Mouse (Mus musculus) kidney, adult 11 months (tissue): Measurements from ENCODE around the gene Slc7a11.
A peak's percentile ranks its signal among the peaks of the same experiment; 100 is the strongest.

ENCODE experiments used
- DNase-seq: peaks from one replicate; pipeline ENCODE4 v3.0.0; 2022

The Slc7a11 gene

GRCm38 (mm10) chr3:50388786-50389185 lies 54.6 kb downstream of the Slc7a11 start:
- no peak for DNase-seq

GRCm38 (mm10) chr3:50388288-50388687 lies 55.1 kb downstream of the Slc7a11 start:
- DNase-seq, result no peak

- no peak for DNase-seq
These were observed 56.1 kb downstream of the Slc7a11 start for GRCm38 (mm10) chr3:50387280-50387679.

DNA sequence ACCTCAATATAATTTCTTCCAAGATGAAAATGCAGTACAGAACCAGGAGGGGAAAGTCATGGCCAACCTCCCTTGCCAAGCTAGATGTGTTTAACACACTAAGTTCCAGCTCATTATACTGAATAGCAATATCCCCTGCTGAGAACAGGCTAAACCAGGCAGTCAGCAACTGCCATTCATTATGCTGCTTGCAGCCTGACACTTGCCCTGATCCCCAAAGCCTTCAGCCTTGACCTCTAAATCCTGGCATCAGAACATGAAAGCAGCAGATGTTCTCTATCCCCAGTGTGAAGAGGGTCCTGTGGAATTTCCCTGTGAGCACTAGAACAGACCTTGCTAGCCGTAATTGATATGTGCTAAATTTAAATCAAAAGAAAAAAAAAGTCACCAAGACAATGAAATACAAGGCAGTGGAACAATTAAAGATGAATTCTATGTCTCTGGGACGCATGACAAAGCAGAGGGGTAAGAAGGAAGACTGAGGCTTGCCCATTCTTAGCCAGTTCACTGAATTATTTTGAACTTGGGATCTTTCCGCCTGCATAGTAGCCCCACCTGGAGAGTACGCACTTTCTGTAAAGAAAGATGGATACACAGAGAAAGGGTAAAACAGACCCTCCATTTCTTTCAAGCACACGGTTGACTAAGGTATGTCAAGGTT lies 56.7 kb downstream of the Slc7a11 start:
- DNase-seq, result no peak

DNA sequence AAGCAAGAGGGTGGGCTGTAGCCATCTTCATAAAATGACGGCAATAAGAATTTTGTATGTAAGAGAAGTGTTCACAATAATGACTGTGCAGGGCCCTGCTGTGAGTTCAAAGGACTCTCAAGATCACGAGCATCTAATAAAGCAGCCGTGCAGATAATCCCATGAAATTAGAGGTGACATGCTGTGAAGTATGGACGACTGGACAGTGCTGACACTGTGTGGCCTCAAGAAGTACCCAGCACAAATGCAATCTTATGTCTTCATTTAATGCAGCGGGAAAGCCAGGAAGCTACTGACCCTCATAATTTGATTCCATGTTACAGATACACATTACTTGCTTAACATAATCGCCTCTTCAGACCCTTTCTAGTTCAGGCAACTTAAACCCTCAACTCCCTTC lies 57.3 kb downstream of the Slc7a11 start:
- no peak for DNase-seq

DNA sequence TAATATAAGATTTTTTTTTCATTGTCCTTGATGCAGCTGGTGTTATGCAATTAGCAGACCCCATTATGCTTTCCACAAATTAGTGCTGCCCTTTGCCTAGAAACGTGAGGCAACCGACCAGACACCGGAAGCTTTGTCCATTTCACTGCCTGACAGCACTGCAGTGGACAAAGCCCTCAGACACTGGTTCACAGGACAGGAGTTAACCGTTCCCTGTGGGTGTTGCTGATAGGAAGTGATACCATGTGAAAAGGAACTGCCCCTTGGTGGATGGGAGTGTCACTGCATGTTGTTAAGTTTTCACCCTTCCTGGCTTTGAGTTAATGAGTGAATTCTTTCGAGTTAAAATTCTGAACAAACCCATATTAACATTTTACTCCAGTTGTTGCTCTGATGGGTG lies 60.7 kb downstream of the Slc7a11 start:
- DNase-seq, result no peak

- no peak for DNase-seq
These were observed 61.3 kb downstream of the Slc7a11 start for GRCm38 (mm10) chr3:50381861-50382693.

DNA sequence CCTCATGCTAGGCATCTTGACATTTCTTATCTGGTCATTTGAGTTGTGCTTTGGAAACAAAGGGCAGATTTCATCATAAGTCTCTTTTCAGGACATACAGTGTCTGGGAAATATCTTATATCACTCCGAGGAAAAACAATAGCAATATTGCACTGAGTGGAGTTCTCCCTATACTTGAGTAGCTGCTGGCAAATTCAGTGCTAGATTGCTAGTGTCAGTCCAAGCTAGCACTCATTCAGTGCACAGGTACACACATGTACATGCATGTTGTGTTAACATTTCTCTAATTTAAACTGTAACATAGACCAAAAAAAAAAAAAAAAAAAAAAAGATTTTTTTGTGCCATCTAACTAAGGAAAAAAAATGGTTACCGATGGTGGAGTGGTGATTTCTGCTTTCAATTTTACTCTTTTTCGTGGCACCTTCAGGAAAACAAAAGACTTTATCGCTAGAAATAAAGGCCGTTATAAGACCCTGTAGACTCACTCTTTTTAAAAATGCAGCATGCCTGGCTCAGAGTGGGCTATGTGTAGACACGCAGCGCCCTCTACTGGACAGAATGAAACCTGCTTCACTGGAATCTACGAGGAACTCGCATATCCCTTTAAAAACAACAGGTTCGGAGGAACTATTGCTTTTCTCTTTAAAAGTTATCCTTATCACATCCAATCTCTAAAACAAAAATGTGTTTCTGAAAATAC lies 62.1 kb downstream of the Slc7a11 start:
- DNase-seq, result peak; percentile 52

GRCm38 (mm10) chr3:50379942-50380341 lies 63.5 kb downstream of the Slc7a11 start:
- no peak for DNase-seq

- no peak for DNase-seq
These were observed 67.9 kb downstream of the Slc7a11 start for GRCm38 (mm10) chr3:50375477-50375876.

GRCm38 (mm10) chr3:50369791-50370190 lies 73.6 kb downstream of the Slc7a11 start:
- DNase-seq, result no peak

DNA sequence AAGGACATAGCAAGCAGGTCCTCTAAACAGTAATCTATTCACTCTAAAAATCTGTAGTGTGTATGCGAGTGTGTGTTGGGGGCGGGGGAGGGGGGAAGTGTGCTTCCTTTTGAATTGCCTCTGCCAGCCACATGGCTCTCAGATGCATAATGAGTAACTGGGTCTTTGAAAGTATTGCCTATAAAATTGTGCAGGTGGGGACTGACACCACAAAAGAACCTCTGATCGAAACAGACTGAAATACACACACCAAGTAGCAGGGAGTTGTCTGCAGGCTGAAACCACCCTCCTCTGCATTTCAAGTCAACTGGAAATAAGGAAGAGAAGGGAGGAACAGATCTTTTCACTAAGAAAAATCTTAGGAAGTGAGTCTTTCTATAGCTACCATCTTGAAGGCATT lies 76.2 kb downstream of the Slc7a11 start:
- DNase-seq, result no peak

GRCm38 (mm10) chr3:50363659-50364058 lies 79.8 kb downstream of the Slc7a11 start:
- no peak for DNase-seq

GRCm38 (mm10) chr3:50347081-50347480 lies 96.3 kb downstream of the Slc7a11 start:
- DNase-seq, result no peak

DNA sequence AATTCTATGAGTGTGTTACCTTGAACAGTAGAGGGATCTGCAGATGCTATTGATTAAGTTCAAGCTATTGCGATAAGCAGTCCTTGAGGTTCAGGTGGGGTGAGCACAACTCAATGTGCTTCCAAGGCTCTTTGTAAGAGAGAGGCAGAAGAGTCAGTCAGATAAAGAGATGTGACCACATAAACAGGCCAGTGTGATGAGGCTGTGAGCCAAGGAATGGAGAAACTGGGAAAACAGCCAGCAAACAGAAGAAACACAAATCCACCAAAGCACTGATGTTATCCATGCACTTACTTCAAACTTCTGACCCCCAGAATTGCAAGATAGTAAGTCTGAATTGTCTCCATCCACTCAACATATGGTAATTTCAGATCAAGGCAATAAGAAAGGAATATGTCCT lies 99.0 kb downstream of the Slc7a11 start:
- no peak for DNase-seq

DNA sequence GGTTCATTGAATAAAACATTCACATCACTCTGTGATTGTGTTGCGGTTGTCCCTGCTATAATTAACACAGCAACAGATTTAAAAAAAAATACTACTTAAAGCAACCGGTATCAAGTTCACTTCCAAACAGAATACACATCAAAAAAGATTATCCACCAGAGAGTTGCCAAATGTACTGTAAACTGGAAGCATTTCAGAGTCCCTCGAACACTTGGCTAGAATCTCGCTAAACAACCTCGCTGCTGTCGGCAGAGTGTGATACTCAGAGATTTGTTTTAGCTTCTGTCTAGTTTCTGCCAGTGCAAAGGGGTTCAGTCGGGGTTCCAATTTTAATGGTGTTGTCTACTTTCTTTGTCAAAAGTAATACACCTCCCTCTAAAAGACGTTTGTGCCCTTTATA lies 118.9 kb downstream of the Slc7a11 start:
- DNase-seq, result no peak

DNA sequence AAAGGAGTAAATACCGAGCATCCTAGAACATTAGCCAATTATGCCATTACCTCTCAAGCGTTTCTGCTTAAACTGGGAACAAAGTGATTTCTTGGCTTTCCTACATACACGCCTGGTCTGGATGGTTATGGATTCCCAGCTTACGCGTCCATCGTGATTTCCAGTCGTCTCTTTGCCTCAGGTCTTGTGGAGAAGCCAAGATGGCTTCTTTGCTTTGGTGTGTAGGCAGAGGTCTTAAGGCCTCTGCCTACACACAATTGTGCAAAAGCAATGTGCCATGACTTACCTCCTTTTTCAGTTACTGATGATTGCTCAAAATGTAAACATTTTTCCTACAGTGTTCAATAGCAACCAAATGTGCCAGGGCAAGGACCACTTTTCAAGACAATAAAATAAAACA lies 119.5 kb downstream of the Slc7a11 start:
- DNase-seq, result no peak

- no peak for DNase-seq
These were observed 122.6 kb downstream of the Slc7a11 start for GRCm38 (mm10) chr3:50320862-50321261.

- no peak for DNase-seq
These were observed 125.3 kb downstream of the Slc7a11 start for GRCm38 (mm10) chr3:50318074-50318473.

- DNase-seq, result no peak
These were observed 129.6 kb downstream of the Slc7a11 start for GRCm38 (mm10) chr3:50313816-50314215.

DNA sequence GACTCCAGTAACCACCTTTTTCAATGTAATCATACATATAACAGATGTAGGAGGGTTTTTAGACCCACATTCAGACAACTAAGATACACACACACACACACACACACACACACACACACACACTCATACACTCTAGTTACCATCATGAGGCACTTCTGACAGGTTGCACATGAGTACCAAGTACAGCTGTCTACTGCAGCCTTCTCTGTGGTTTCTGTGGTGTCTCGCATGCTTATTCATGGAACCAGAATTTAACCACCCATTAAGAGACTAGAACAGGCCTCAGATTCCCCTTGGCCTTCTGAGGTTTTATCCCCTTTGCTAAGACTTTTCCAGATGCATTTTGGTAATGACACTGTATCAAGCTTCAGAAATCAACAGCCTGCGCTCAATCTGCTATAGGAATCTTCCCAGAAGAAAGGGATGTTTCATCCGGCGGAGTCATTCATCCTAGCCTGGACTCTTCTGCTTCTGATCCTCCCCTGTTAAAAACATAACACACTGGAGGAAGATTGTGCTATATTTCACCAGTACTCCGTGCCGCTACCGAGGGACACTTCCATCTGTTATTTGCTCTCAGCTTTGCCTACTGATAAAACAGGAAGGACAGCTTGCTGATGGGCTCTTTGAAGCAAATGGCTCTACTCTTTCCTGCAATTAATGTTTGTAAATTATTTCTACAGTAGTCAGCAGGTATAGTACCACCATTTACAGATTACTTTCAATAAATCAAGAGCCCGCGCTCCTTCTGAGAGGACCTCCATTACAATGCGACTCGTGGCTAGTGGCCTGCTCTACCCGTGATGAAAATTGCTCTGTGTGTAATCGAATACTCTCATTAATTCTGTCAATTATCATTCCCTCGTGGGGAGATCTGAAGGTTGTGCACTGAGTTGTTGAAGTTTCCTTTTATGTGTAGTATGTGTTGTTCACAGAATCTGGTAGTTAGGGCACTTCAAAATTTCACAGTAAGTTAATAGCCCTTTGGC lies 135.8 kb downstream of the Slc7a11 start:
- no peak for DNase-seq

DNA sequence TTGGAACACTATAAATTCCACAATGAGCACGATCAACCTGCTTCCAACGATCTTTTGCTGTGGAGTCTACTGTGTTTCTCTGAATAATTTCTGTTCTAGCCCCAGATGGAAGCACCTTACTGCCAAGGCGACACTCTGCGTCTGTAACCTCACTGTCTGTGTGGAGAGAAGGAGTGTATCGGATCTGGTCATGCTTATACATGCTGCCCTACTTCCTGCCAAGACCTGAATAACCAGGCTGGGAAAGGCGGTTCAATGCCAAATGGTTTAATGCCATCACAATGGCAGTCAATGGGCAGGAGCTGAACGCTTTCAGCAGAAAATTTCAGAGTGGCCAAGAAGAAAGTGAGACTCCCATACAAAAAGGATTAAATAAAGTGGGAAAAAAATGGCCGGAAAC lies 137.1 kb downstream of the Slc7a11 start:
- DNase-seq, result no peak

DNA sequence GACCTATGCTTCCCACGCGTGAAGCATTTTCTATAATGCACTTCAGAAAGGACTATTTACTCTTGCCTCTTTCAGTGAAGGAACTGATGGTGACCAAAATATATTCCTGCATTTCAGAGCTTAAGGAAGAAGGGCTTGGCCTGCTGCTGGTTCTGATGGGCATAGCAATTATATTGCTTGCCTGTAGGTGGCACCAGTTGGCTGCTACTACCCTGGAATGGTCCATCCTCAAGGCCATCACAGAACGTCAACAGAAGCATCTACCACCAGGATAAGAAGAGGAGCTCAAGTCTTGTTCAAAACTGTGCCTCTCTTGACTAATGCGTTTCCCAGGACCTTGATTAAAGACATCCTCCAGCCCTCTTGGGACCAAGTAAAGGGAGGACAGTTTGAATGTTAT lies 139.3 kb downstream of the Slc7a11 start:
- DNase-seq, result no peak
